Mouse (Mus musculus) cortical plate, adult 2 months (tissue): ENCODE results near the gene Ift43.

Source experiments
- CTCF ChIP-seq: fragments of 200-500 bp; IDR thresholded peaks from 2 replicates; pipeline ENCODE4 v1.5.1; 2011; ENCODE audit warnings: mild to moderate bottlenecking, control low read depth, low read length; ENCODE audit not compliant: insufficient read depth; ENCODE audit errors: extremely low read depth
- POLR2A ChIP-seq: fragments of 200-500 bp; IDR thresholded peaks from 2 replicates; pipeline ENCODE4 v1.6.1; 2011; ENCODE audit warnings: mild to moderate bottlenecking, low read length, control low read depth; ENCODE audit not compliant: insufficient read depth; ENCODE audit errors: extremely low read depth

DNA sequence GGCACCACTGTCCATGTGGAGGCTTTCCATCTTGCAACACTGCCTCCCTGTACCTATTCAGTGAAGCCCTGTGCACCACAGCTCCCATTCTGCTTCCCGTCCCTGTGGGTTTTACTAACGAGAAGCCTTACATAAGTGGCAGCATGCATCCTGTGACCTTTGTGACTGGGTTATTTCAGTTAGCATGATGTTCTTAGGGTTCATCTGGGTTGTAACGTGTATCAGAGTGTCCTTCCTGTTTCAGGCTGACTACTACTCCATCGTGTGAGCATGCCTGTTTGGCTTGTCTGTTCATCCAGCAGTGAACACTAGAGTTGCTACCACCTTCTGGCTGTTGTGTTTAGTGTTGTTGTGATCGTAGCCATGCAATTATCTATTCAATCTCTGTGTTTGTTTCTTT lies 36.2 kb upstream of the Ift43 start:
- TF ChIP-seq CTCF (no peak), POLR2A (no peak)
